Mouse (Mus musculus) lung, postnatal 0 days (tissue): ENCODE measurements around the gene Hnrnpul2. TPM values are rescaled to one million over a fixed set of nuclear protein-coding genes. Genes with fewer than 3 reads are reported as not detected.
A peak's percentile ranks its signal among the peaks of the same experiment; 100 is the strongest.

Experiments
- ATAC-seq: fragments of 200-750 bp; cut with Nextera tagmentation; 2 replicates; pipeline ENCODE4 v1.8.0; 2017; ENCODE audit warnings: moderate library complexity
- DNase-seq: peaks from one replicate; pipeline ENCODE4 v3.0.0-alpha.2; 2016; ENCODE audit warnings: low spot score
- H3K27ac ChIP-seq: fragments of 300-500 bp; sonication (generic); 2 replicates; pipeline ENCODE4 v1.5.1; 2014; ENCODE audit warnings: antibody characterized with exemption, mild to moderate bottlenecking, low read length, mixed read lengths
- H3K27me3 ChIP-seq: fragments of 300-500 bp; sonication (generic); replicated peaks from 2 replicates; pipeline ENCODE4 v1.6.1; 2014; ENCODE audit warnings: low read length, mixed read lengths; ENCODE audit not compliant: insufficient read depth
- H3K36me3 ChIP-seq: fragments of 300-500 bp; sonication (generic); 2 replicates; pipeline ENCODE4 v1.6.1; 2014; ENCODE audit warnings: low read length, mixed read lengths; ENCODE audit not compliant: insufficient read depth
- H3K4me1 ChIP-seq: fragments of 300-500 bp; sonication (generic); 2 replicates; pipeline ENCODE4 v1.6.1; 2014; ENCODE audit warnings: antibody characterized with exemption, low read depth, low read length, mixed read lengths; ENCODE audit not compliant: insufficient read depth
- H3K4me2 ChIP-seq: fragments of 300-500 bp; sonication (generic); replicated peaks from 2 replicates; pipeline ENCODE4 v1.6.1; 2014; ENCODE audit warnings: low read depth, mild to moderate bottlenecking, low read length, moderate library complexity, mixed read lengths
- H3K4me3 ChIP-seq: fragments of 300-500 bp; sonication (generic); 2 replicates; pipeline ENCODE4 v1.5.1; 2014; ENCODE audit warnings: low read depth, low read length
- H3K9ac ChIP-seq: fragments of 300-500 bp; sonication (generic); replicated peaks from 2 replicates; pipeline ENCODE4 v1.6.1; 2014; ENCODE audit warnings: low read depth, mild to moderate bottlenecking
- H3K9me3 ChIP-seq: fragments of 300-500 bp; sonication (generic); 2 replicates; pipeline ENCODE4 v1.6.1; 2016; ENCODE audit warnings: low read length, mixed read lengths
- CTCF ChIP-seq: IDR thresholded peaks from 2 replicates; pipeline ENCODE4 v1.5.1; 2016; ENCODE audit warnings: antibody characterized with exemption, mild to moderate bottlenecking
- EP300 ChIP-seq: IDR thresholded peaks from 2 replicates; pipeline ENCODE4 v1.6.1; 2016; ENCODE audit warnings: antibody characterized with exemption, mild to moderate bottlenecking, control low read depth
- WGBS: fragments of 180-500 bp; shearing (Covaris S2); extraction: QIAGEN DNeasy Blood & Tissue Kit; methylation state at CpG from one replicate; pipeline ENCODE4 v1.1.7; 2014; 5-methylcytosine and 5-hydroxymethylcytosine counted together
- polyA plus RNA-seq: library from polyadenylated mRNA; unstranded; fragments of >200 nt; fragmentation: Nextera tagmentation; extraction: Ambion mirVana; gene quantifications from 2 replicates; pipeline ENCODE4 v1.2.1, GENCODE M21; 2015

Gene Hnrnpul2
- polyA plus RNA-seq, 1 experiment from 2014 or later, result 4.3 TPM

GRCm38 (mm10) chr19:8838041-8838730, 18.4 kb downstream of the Hnrnpul2 start:
- DNase-seq, result peak; percentile 66
- H3K4me3 ChIP-seq, result peak overlapping the region; percentile 68
- 0 out of 2 replicates have a peak, but pooled peaks have one; percentile 1 for ATAC-seq
- no peaks in the 10 kb centered on the region for H3K9me3 ChIP-seq
- H3K9ac ChIP-seq, result peak overlapping the region; percentile 78
- no peaks in the 10 kb centered on the region for H3K27me3 ChIP-seq
- peak overlapping the region; percentile 91 for H3K27ac ChIP-seq
- 0 out of 2 replicates have a peak, but pooled peaks cover 6% of the 10 kb centered on the region for H3K36me3 ChIP-seq
- TF ChIP-seq CTCF (no peak), EP300 (no peak)
- WGBS, result 16% methylated on average over 15 of the region's 15 CpGs
- peak overlapping the region; percentile 82 for H3K4me2 ChIP-seq
- peaks cover 10% of the 10 kb centered on the region; the same call in 1 of the 2 replicates for H3K4me1 ChIP-seq

GRCm38 (mm10) chr19:8839103-8839907, 19.5 kb downstream of the Hnrnpul2 start, which contains the start of gene Gng3:
Gng3 (minus strand) TSS chr19:8839194.
- H3K36me3 ChIP-seq, result 0 out of 2 replicates have a peak, but pooled peaks cover 4% of the 10 kb centered on the region
- H3K27me3 ChIP-seq, result no peaks in the 10 kb centered on the region
- H3K9ac ChIP-seq, result peak within 1 kb of the TSS; percentile 78
- H3K4me1 ChIP-seq, result peaks cover 10% of the 10 kb centered on the region; the same call in 1 of the 2 replicates
- TF ChIP-seq EP300 (no peak), CTCF (no peak)
- no peaks in the 10 kb centered on the region for H3K9me3 ChIP-seq
- H3K4me3 ChIP-seq, result peak within 1 kb of the TSS; percentile 68
- WGBS, result 74% methylated on average over 11 of the region's 11 CpGs
- H3K4me2 ChIP-seq, result peak within 1 kb of the TSS; percentile 82
- DNase-seq (no peak), ATAC-seq (no peak)
- peak within 1 kb of the TSS; percentile 91; the same call in 1 of the 2 replicates for H3K27ac ChIP-seq

GRCm38 (mm10) chr19:8839908-8840791, 20.3 kb downstream of the Hnrnpul2 start:
- peaks cover 10% of the 10 kb centered on the region; the same call in 1 of the 2 replicates for H3K4me1 ChIP-seq
- H3K27ac ChIP-seq, result peak overlapping the region; percentile 44; the same call in 1 of the 2 replicates
- H3K4me2 ChIP-seq, result peak overlapping the region; percentile 71
- no peaks in the 10 kb centered on the region for H3K36me3 ChIP-seq
- peak; percentile 68 for ATAC-seq
- peak overlapping the region; percentile 54 for H3K4me3 ChIP-seq
- TF ChIP-seq CTCF (peak; percentile 42), EP300 (no peak)
- peak; percentile 90 for DNase-seq
- no peaks in the 10 kb centered on the region for H3K9me3 ChIP-seq
- 25% methylated on average over 29 of the region's 29 CpGs for WGBS
- H3K27me3 ChIP-seq, result no peaks in the 10 kb centered on the region
- peak overlapping the region; percentile 50; the same call in 1 of the 2 replicates for H3K9ac ChIP-seq

GRCm38 (mm10) chr19:8841012-8841411, 21.2 kb downstream of the Hnrnpul2 start:
- H3K4me2 ChIP-seq, result peak overlapping the region; percentile 71
- no peaks in the 10 kb centered on the region for H3K9me3 ChIP-seq
- peak overlapping the region; percentile 50; the same call in 1 of the 2 replicates for H3K9ac ChIP-seq
- 91% methylated on average over 7 of the region's 7 CpGs for WGBS
- no peak for TF ChIP-seq CTCF
- no peak for TF ChIP-seq EP300
- peak overlapping the region; percentile 54 for H3K4me3 ChIP-seq
- H3K27ac ChIP-seq, result peak overlapping the region; percentile 44; the same call in 1 of the 2 replicates
- no peaks in the 10 kb centered on the region for H3K36me3 ChIP-seq
- peaks cover 10% of the 10 kb centered on the region; the same call in 1 of the 2 replicates for H3K4me1 ChIP-seq
- DNase-seq (no peak), ATAC-seq (no peak)
- H3K27me3 ChIP-seq, result no peaks in the 10 kb centered on the region

GRCm38 (mm10) chr19:8842961-8843360, 23.2 kb downstream of the Hnrnpul2 start:
- Histone ChIP-seq H3K9me3 (no peaks in the 10 kb centered on the region), H3K9ac (no peak overlapping the region), H3K27me3 (no peaks in the 10 kb centered on the region), H3K36me3 (peaks cover 16% of the 10 kb centered on the region; the same call in 1 of the 2 replicates), H3K4me2 (no peak overlapping the region), H3K4me1 (peaks cover 10% of the 10 kb centered on the region; the same call in 1 of the 2 replicates), H3K27ac (no peak overlapping the region), H3K4me3 (no peak overlapping the region)
- 77% methylated on average over 6 of the region's 6 CpGs for WGBS
- DNase-seq, result peak; percentile 37
- no peak for TF ChIP-seq CTCF
- TF ChIP-seq EP300, result no peak
- ATAC-seq, result no peak
